Mouse (Mus musculus): ENCODE data around the gene Xxylt1.

Xxylt1 gene

GRCm38 (mm10) chr16:30984101-30984500 lies 97.1 kb downstream of the Xxylt1 start:
- DNase-seq = peak; percentile 54

GRCm38 (mm10) chr16:30983699-30984098 lies 97.5 kb downstream of the Xxylt1 start:
- DNase-seq = peak; percentile 61

- no peak for DNase-seq
Observed at GRCm38 (mm10) chr16:30983281-30983680, 98.0 kb downstream of the Xxylt1 start.

- DNase-seq = no peak
Observed at GRCm38 (mm10) chr16:30981345-30981744, 99.9 kb downstream of the Xxylt1 start.

- no peak for DNase-seq
Observed at GRCm38 (mm10) chr16:30979905-30980304, 101.3 kb downstream of the Xxylt1 start.

- DNase-seq = no peak
Observed at GRCm38 (mm10) chr16:30977728-30978127, 103.5 kb downstream of the Xxylt1 start.

- peak; percentile 85 for DNase-seq
Observed at GRCm38 (mm10) chr16:30977186-30977585, 104.0 kb downstream of the Xxylt1 start.

GRCm38 (mm10) chr16:30974549-30974948 lies 106.7 kb downstream of the Xxylt1 start:
- no peak for DNase-seq

GRCm38 (mm10) chr16:30973416-30973815 lies 107.8 kb downstream of the Xxylt1 start:
- no peak for DNase-seq

- peak; percentile 52 for DNase-seq
Observed at GRCm38 (mm10) chr16:30971950-30972541, 109.2 kb downstream of the Xxylt1 start.

GRCm38 (mm10) chr16:30969266-30970064 lies 111.8 kb downstream of the Xxylt1 start:
- DNase-seq = peak; percentile 48

- no peak for DNase-seq
Observed at GRCm38 (mm10) chr16:30968402-30969151, 112.7 kb downstream of the Xxylt1 start.

- DNase-seq = no peak
Observed at GRCm38 (mm10) chr16:30966684-30967083, 114.5 kb downstream of the Xxylt1 start.

GRCm38 (mm10) chr16:30964891-30965290 lies 116.3 kb downstream of the Xxylt1 start:
- no peak for DNase-seq

- DNase-seq = no peak
Observed at GRCm38 (mm10) chr16:30964411-30964810, 116.8 kb downstream of the Xxylt1 start.

- DNase-seq = no peak
Observed at GRCm38 (mm10) chr16:30962515-30962914, 118.7 kb downstream of the Xxylt1 start.

GRCm38 (mm10) chr16:30961176-30961575 lies 120.1 kb downstream of the Xxylt1 start:
- no peak for DNase-seq

- no peak for DNase-seq
Observed at GRCm38 (mm10) chr16:30960266-30960665, 121.0 kb downstream of the Xxylt1 start.

- no peak for DNase-seq
Observed at GRCm38 (mm10) chr16:30959692-30960091, 121.5 kb downstream of the Xxylt1 start.

GRCm38 (mm10) chr16:30956141-30956540 lies 125.1 kb downstream of the Xxylt1 start:
- DNase-seq = no peak

- DNase-seq = peak; percentile 37
Observed at GRCm38 (mm10) chr16:30948636-30949035, 132.6 kb downstream of the Xxylt1 start.

GRCm38 (mm10) chr16:30948216-30948615 lies 133.0 kb downstream of the Xxylt1 start:
- peak; percentile 33 for DNase-seq

- DNase-seq = no peak
Observed at GRCm38 (mm10) chr16:30944886-30945285, 136.3 kb downstream of the Xxylt1 start.

GRCm38 (mm10) chr16:30943919-30944318 lies 137.3 kb downstream of the Xxylt1 start:
- no peak for DNase-seq

Measured in right cerebral cortex, postnatal 25 days (tissue).